Mouse (Mus musculus): ENCODE results near the gene Dcps. TPM values are rescaled to one million over a fixed set of nuclear protein-coding genes. Genes with fewer than 3 reads are reported as not detected.

Gene Dcps
- polyA plus RNA-seq (2012; ENCODE audit: low replicate concordance) = 25.7 and 118 TPM in 2 replicates

DNA sequence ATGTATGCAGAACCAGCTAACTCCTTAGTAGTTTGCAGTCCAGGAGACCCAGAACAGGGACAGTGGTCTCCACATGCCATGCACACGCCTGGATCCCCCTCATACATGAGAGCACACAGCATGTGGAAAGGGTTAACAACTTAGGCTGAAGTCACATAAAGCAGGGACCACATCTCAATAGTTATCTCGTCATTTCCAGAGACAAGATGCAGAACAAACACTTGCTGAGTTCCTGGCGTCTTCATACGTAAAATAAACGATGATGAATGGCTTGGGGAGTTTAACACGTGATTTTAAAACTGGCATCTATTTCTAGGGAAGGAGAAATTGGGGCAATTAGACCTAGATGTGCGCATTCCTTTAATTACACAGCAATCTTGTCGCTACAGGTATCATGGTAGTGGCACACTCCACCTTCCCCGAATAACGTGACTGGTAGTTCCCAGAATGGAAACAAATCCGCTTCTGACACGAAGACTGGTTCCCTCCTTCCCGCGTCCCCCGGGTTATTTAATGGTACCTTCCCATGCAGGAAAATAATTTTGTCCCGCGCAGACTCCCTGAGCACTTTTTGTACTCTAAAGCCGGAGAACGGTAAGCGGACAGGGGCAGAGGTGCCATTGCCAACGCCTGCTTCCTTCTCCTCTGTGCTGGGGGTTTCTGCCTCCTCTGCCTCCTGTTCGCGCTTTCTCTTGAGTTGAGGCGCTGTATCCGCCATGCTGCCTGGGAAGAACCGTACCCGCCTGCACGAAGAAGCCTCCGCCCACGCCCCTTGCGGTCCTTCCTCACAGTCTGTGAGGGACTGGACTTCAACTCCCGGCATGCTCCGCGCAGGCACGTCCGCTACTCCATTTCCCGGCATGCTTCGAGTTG, at the start of gene Dcps:
Gene Dcps (minus strand): TSS at position 811 of the 873 bp plus-strand sequence.

DNA sequence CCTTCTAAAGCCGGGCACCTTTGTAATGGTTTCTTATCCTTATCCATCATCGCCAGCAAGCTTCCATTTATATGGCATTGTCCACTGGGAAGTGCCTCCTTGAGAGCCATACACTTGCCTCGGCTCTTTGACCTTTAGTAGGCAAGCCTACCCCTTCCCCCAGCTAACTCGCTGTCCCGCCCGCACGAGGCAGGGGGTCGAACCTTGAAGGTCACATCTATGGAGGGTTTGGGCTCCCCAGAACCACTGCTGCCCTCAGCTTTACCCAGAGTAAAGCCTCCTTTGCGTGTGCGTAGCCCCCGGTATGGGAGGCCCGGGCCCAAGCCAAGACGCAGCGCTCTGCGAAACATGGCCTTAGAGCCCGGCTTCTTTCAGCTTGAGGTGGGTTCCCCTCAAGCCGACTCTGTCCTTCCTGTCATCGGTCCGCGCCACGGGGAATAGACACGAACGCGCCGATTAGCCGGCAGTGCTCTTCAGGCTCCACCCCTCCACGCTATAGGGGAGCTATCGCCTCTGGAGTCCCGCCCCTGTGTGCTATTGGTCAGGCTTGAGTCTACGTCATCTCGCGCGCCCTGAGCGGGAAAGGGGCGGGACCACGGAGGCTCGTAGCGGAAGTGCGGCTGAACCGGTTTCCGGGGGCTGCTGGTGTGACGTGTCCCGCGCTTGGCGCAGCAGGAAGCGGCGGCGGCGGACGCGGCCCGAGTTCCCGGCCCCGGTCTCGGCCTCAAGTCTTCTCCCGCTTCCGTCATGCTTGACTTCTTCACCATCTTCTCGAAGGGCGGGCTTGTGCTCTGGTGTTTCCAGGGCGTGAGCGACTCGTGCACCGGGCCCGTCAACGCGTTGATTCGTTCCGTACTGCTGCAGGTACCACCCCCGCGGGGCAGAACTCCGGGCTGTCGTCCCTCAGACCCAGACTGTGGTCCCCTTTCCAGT, 34.9 kb upstream of the Dcps start, which contains the start of gene Foxred1:
Gene Foxred1 (minus strand): TSS at position 514 of the 933 bp plus-strand sequence.

DNA sequence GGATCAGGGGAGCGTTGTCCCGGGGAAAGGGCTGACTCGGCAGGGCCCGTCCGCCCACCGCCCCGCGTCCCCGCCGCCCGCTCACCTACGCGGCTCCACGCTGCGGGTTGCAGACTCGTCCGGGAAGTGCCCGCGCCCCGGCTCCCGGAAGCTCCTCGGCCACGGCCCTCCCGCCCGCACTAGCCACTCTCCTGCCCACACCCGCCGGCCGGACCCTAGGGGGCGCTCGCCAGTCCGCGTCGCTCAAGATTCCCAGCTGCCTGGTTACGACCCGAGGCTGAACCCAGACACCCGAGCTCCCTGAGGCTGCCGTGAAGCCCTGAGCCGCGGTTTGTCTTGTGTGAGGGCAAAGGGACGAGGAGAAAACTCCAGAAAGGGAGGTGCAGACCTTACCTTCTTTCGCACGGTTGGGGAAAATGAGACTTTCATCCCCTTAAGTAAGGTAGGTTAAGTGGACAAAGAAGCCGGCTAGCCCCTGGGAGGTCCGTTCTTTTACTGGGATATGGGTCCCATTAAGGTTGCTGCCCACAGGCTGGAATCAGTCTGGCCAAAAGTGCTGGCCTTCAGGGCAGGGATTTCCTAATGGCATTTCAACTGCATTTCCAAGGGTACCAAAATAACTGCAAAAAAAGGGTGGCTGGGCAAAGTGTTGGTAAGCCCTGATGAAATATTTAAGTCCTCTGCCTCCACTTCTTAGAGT, 24.1 kb upstream of the Dcps start, which contains the start of the genes Srpr and Tirap:
Gene Srpr (plus strand): TSS at position 404 of the 700 bp plus-strand sequence.
Gene Tirap (minus strand): TSS at position 520 of the 700 bp plus-strand sequence.

DNA sequence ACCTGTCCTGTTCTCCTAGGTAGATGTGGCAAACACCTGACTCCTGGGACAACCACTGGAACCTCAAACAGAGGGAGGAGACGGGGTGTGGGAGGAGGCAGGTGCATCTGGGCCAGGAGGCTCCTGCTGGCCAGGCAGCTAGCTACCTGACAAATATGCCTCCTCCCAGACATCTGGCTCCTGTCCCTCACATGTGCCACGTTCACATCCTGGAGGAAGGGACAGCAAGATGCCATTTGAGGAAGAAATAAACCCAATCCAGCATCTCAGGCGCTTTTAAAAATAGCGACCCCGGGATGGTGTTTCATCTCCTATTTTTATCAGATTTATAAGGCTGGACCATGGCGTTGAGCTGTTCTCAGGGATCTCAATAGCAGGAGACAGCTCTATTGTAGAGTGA, 56.7 kb downstream of the Dcps start, which contains the start of gene St3gal4:
Gene St3gal4 (minus strand): TSS at position 101 of the 400 bp plus-strand sequence.

Other genes starting within 250 kb of the Dcps start
- 71.2 and 94.8 TPM in 2 replicates for gene St3gal4, start 56.8 kb downstream of the Dcps start, polyA plus RNA-seq (2012; ENCODE audit: low replicate concordance)
- gene Srpr, start 24.1 kb upstream of the Dcps start, polyA plus RNA-seq (2012; ENCODE audit: low replicate concordance) = 7.4 and 20.4 TPM in 2 replicates
- gene Tirap, start 24.2 kb upstream of the Dcps start, polyA plus RNA-seq (2012; ENCODE audit: low replicate concordance) = 4.6 and 5.0 TPM in 2 replicates
- 2.2 and 12.2 TPM in 2 replicates for gene Foxred1, start 35.0 kb upstream of the Dcps start, polyA plus RNA-seq (2012; ENCODE audit: low replicate concordance)
- gene Fam118b, start 91.7 kb upstream of the Dcps start, polyA plus RNA-seq (2012; ENCODE audit: low replicate concordance) = 0.70 and 1.9 TPM in 2 replicates
- gene Rpusd4, start 91.8 kb upstream of the Dcps start, polyA plus RNA-seq (2012; ENCODE audit: low replicate concordance) = 0.86 and 4.2 TPM in 2 replicates
- 0.07 and 0.17 TPM in 2 replicates for gene Cdon, start 245.1 kb upstream of the Dcps start, polyA plus RNA-seq (2012; ENCODE audit: low replicate concordance)